Mouse (Mus musculus): ENCODE measurements around the gene Dsn1. TPM values are rescaled to one million over a fixed set of nuclear protein-coding genes. Genes with fewer than 3 reads are reported as not detected.

Dsn1 gene
- total RNA-seq, 2 experiments from 2014 or later, result 4.0 to 7.2 TPM

DNA sequence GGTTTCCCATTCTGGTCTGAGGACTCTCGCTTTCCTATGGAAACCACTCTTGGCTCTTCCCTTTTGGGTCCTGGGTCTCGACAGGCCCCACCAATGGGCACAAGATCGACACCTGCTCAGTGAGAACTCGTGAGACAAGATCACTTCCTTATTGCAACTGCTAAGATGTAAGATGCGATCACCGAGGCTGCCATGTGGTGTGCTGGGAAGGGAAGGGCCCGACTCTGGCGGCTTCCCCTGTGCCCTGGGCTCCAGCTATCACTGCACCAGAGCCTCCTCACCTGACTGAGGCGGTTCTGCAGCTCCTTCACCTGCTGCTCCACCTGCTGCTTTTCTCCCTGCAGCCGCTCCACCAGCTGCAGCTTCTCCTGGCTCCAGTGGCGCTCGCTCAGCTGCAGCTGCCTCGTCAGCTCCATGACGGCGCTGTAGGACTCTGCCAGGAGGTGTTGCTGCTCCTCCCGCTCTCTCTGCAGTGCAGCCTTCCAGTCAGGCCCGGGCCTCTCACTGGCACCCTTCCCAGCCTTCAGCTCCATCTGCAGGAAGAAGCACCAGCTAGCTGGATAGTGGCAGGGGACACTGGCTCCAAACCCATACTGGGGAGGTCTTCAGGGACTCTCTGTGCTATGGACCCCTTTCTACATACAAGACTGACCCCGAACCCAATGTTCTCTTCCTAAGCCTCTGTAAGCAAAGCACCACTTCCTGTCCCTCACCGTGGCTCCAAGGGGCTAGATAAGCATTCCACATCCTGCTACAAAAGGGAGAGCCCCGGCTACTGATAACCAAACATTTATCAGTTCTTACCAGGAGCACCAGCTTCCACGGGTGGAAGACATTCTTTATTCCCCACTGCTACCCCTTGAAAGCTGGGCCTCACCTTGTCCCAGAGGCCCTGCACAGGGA lies 20.4 kb upstream of the Dsn1 start:
- DNase-seq (ENCODE audit: extremely low spot score in 1 of 2, low spot score in 1 of 2), result peak in 1 of 2 experiments; percentile 49

DNA sequence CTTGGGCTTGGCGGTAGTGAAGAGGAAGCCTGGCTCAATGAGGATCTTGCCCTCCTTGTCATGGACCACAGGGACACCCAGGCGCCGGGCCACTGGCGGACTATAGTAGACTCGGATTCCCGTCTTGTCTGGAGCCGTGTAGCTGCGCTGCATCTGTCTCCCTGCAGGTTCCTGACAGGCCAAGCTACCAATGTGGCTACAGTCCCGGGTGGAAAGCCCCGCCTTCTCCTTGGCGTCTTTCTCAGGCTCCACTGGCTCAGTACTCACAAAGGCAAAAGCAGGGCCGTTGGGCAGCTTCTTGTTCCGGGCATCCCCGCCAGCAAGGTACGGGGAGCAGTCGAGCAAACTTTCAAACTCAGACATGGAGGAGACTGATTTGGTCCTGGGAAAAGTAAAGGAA lies 14.2 kb upstream of the Dsn1 start:
- no peak for DNase-seq (ENCODE audit: extremely low spot score in 1 of 2, low spot score in 1 of 2)

DNA sequence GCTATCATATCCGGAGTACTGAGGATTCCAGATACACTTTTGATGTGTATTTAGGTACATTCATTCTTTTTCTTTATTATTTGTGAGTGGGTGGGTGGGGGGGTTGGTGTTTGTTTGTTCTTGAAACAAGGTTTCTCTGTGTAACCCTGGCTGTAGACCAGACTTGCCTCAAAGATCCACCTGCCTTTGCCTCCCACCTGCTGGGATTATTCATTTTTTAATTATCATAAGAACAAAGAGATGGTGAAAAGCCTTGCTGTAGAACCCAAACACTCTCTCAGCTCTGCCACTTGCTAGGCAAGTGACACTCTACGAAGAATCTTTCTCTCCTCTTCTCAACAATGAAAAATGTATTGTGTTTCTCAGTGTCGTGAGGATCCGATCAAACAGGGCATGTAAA lies 12.3 kb upstream of the Dsn1 start:
- no peak for DNase-seq (ENCODE audit: extremely low spot score in 1 of 2, low spot score in 1 of 2)

DNA sequence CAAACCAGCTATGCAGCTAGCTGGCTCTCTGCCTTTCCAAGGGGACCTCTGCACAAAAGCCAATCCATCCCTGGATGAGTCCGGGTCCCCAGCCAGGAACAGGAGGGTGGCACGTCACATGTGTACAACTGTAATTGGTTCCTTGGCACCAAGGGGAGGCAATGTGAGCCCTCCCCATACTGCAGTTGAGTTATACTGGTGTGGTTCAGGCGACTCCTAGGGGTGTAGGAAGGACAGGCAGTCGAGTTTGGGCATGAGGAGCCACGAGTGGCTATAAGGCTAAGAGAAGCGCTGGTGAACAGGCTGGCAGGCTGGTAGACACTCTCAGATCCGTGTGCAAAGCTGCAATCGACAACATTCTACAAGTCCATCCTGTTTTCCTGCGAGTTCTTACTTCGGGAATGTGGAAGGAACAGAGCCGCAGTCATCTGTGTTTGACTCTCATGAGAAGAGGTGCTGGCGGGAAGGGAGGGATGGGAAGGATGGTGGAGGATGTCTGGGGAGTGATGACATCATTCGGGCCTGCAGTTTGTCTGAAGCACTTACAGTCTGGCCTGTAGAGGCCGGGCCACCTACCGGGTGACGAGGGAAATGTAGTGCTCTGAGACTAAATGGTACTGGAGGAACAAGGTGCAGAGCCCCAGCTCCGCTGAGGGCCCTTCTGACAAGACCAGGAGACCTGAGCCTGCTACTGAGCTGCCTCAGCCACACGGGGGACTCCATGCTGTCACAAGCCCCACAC lies 9.7 kb upstream of the Dsn1 start:
- no peak for DNase-seq (ENCODE audit: extremely low spot score in 1 of 2, low spot score in 1 of 2)

DNA sequence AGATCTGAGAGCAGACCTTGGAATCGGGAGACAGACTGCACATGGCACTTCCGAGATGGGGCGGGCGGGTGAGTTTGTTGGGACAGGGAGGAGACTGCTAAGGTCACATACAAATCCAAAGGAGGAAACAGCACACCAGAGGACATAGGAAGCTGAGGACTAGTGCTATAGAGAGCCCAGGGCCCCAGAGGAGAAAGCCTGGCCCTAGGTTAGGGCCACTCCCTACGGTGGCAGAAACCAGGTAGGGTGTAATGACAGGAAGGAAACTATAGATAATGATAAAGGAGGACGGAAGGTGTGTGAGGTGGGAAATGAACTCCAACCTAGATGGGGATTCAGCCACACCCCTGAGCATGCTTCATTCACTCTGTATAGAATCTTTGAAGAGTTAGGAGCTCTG lies 5.4 kb upstream of the Dsn1 start:
- DNase-seq (ENCODE audit: extremely low spot score in 1 of 2, low spot score in 1 of 2), result no peak

DNA sequence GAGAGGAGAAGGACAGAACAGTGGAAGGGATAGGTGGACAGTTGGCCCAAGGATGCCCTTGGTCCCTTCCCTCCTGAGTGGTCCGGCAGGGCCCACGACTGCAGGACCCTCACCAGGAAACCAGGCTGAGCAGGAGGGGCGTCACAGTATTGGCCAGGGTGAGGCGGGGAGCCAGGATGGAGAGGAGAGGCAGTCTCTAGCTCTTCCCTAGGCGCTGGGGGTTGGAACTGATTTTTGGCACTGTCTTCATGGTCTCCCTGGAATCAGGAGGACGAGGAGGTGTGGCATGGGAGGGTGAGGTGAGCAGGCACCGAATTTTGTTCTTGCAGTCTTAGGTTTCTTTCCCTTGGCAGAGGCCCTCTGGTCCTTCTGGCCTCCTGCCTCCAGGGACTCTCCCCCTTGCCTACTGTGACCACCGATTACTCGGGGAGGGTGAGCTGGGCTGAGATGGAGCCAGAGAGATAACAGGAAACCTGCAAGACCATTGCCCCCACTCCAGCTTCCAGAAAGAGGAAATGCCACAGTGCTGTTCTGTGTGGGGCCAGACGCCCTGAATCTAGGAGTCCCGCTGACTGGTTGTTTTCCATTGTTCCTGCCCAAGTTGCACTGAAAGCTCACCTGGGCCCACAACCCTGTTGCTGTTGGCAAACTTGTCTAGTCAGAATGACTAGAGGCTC lies 3.8 kb upstream of the Dsn1 start:
- DNase-seq (ENCODE audit: extremely low spot score in 1 of 2, low spot score in 1 of 2), result no peak

DNA sequence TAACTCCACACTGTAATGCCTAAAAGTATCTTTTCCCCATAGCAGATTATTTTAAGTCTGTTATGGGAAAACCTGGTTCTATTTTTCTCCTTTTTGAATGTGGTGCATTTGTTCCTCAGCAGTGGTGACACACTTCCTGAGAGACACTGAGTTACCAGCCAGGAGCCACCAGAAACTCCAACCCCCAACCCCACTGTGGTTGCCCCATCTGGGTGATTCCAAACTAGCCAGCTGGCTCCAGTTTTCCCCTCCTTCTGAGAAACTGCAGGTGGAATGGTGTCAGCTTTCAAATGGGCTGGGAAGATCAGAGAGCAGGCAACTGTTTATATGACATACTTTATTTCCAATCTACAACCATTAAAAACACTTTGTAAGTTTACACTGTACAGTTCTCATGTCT lies 3.2 kb upstream of the Dsn1 start:
- DNase-seq (ENCODE audit: extremely low spot score in 1 of 2, low spot score in 1 of 2), result no peak

DNA sequence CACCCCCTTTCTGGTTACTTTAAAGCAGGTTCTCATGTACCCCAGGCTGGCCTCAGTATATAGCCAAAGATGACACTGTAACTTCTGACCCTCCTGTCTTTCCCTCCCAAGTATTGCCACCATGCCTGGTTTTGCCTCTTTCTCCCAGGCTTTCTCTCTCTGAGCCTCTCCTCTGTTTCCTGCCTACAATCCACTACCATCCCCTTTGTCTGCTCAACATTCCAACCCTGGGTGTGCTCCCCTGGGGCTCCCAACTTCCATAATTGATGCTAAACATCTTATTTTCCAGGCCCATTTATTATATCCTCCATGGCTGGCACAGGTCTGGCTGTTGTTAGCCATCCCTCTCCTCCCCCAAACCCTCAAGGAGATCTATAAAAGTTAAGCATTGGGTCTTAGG lies 1.6 kb upstream of the Dsn1 start:
- no peak for DNase-seq (ENCODE audit: extremely low spot score in 1 of 2, low spot score in 1 of 2)

DNA sequence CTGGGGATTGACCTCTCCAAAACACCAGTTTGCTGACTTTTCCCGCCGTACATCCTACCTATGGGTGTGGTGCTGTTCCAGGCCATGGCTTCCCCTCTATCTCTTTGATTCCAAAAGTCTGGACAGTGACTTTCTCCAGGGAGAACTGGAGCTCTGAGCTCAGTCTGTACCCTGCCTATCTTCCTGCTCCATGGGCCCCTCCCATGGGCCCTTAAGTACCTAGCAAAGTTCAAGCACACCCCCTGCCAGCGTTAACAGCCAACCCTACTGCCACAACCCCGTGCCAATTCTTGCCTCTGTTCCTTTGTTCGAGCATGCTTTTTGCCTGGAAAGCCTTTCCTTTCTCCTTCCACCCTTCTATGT lies 261 bp upstream of the Dsn1 start:
- no peak for DNase-seq (ENCODE audit: extremely low spot score in 1 of 2, low spot score in 1 of 2)

DNA sequence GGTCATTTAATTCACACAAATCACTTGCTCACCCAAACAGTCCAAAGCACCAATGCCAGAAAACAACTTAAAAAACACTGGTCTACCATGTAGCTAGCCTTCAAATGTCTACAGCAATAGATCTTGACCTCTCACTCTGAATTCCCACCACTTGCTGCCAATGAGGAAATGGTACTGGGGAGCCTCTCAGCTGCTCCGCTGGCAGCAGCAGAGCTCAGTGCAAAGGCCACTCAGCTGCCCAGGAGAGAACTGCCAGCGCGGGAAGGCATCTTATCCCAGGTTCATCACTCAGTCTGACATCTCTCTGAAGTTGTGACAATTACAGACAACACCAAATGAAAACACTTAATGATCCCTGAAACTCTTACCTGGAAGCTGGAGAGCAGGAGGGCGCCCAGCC lies 4.6 kb downstream of the Dsn1 start:
- DNase-seq (ENCODE audit: extremely low spot score in 1 of 2, low spot score in 1 of 2), result no peak

DNA sequence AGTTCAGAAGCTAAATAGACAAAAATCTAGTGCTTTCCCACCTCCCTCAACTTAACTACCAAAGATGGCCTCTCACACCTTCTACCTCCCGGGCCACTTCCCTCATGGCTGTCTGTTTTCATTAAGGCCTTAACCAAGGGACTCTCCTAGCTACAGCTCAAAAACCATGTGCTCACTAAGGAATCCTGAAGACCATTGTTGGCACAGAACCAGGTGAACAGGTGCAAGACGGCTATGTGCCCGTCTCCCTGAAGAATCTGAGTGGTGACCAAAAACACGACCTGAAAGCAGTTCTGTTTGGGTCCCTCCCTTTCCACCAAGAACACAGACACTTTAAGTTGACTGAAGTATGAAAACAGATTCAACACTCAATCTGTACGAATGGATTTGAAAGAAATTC lies 8.7 kb downstream of the Dsn1 start:
- no peak for DNase-seq (ENCODE audit: extremely low spot score in 1 of 2, low spot score in 1 of 2)

DNA sequence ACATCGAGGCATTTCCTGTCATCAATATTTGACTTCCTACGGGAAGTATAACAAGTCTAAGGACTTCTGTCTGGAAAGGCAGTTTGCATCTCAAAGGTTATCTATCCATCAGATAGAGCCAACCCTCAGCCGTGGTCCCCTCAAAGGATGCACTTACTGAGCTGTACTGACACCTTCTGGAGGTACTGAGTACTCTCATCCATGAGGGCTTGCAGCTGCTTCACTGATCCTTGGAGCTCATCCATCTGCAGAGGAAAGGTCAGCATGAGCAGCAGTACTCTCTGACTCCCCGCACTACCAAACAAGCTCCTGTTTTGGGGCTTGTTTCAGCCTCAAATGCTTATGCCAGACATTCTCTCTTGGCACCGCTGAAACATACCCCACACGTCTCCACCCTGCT lies 10.4 kb downstream of the Dsn1 start:
- no peak for DNase-seq (ENCODE audit: extremely low spot score in 1 of 2, low spot score in 1 of 2)

DNA sequence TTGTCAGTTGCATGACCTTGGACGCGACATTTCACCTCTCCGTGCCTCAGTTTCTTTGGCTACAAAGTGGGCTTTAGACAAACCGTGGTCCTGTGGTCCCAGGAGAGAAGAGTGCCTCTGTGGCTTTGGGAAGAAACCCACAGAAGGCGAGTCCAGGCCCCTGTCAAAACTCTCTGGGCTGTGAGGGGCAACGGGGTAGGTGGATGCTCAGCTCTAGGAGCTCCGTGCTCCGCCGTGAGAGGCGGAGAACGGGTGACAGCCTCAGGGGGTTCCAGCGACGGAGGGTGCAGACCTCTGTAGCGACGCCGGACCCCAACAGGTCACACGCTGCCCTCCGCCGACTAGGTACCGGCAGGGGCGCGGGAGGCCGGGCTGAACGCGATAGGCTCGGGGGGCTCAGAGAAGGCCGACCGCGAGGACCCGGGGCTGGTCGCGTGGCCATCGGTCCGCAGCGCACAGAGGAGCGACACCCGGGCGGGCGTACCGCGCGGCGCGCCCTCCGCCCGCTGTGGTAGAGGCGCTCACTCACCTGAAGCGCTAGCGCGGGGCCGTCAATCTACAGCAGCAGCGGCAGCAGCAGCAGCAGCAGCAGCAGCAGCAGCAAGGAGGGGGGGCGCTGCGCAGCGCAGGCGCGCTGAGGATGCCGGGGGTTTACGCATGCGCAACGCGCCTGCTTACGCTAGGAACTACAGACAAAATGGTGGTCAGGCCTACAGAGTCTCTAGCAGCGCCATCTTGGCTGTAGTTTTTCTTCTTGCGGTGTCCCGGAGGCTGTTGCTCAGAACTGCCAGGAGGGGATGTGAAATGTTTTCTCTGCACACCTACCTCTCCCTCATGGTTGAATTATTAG lies 15.3 kb downstream of the Dsn1 start, which contains the start of gene Ndrg3:
Ndrg3 (minus strand) TSS at position 587 of the 850 bp plus-strand sequence.
- DNase-seq (ENCODE audit: extremely low spot score in 1 of 2, low spot score in 1 of 2), result peak; percentile 91 to 92

DNA sequence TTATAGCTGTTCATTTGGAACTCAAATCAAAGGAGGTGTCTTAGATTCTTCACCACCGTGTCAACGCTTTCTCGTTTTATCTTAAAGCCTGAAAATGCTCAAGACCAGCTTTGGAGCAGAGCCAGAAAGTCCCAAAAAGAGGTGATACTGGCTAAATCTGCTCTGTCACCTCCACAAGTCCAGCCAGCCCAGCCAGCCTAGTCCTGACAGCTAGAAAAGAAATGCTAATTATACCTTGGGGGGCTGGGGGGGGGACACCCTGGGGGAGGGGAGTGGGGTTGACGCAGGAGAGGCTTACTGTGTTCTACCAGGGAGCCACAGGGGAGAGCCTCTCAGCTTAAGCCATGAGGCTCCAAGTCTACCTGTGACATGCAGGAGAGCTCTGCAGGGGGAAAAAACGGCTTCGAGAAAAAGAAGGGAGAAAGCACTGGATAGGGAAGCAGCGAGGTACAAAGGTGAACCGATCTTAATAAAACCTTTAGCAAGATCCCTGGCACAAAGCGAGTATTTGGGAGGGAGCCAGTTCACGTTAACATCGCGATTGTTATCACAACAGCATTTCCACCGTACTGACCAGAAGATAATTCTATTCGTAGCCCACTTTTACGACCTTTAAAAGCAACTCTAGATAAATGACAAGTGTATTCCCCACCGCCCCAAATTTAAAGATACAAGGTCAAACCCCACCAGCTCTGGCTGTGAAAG lies 16.1 kb downstream of the Dsn1 start:
- no peak for DNase-seq (ENCODE audit: extremely low spot score in 1 of 2, low spot score in 1 of 2)

DNA sequence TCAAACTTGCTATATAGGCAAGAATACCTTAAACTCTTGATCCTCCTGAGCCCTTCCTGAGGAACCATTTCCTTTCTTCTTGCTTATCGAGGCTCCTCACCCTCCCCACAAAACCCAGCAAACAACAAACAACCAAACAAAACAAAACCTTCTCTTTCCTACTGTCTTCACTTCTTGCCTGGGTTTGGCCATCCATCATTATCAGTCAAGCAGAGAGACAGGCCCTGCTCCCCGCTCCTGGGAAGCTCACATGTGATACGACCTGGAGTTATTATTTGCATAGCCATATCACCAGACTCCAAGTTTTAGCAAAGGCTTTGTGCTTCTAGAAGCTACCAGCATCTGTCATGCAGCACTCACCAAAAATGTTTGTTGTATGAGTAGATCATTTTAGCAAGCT lies 19.6 kb downstream of the Dsn1 start:
- DNase-seq (ENCODE audit: extremely low spot score in 1 of 2, low spot score in 1 of 2), result no peak

DNA sequence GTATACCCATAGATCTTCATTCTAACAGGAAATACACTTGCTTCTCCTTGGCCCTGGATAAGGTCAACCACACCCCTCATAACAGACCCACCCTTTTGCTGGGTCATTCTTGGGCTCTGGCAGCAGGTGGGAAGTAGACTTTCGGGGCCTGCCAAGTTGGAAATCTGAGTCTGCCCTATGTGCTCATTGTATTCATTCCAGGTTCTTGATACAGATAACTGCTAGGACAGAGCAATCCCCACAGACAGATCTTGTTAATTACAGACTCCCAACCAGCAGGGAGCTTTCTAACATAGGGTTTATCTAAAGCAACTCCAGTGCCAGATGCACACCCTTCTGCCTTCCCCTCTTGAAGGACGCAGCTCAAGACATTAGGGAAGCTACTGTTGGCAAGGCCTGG lies 24.1 kb downstream of the Dsn1 start:
- no peak for DNase-seq (ENCODE audit: extremely low spot score in 1 of 2, low spot score in 1 of 2)

DNA sequence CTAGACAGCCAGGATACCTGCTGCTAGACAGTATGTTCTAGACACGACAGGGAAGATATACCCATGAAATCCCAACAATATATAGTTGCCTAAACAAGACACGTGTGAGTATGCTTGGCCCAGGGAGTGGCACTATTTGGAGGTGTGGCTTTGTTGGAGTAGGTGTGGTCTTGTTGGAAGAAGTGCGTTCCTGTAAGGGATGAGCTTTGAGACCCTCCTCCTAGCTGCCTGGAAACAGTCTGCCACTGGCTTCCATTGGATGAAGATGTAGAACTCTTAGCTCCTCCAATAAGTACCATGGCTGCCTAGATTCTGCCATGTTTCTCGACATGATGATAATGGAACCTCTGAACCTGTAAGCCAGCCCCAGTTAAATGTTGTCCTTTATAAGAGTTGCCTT lies 25.7 kb downstream of the Dsn1 start:
- DNase-seq (ENCODE audit: extremely low spot score in 1 of 2, low spot score in 1 of 2), result no peak

DNA sequence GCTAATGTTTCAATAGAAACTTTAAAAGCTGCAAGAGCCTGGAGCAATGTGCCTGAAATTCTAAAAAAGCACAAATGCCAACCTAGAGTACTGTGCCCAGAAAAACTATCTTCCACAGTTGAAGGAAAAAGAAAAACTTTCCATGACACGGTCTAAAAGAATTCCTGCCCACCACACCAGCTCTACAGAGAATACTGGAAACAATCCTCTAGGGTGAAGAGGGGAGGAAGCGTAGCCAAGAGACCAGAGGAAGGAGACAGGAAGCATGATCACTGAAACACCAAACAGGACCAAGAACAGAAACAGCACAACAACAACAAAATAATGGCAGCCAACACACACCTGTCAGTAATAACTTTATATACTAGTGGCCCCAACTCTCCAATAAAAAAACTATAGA lies 26.9 kb downstream of the Dsn1 start:
- DNase-seq (ENCODE audit: extremely low spot score in 1 of 2, low spot score in 1 of 2), result no peak

DNA sequence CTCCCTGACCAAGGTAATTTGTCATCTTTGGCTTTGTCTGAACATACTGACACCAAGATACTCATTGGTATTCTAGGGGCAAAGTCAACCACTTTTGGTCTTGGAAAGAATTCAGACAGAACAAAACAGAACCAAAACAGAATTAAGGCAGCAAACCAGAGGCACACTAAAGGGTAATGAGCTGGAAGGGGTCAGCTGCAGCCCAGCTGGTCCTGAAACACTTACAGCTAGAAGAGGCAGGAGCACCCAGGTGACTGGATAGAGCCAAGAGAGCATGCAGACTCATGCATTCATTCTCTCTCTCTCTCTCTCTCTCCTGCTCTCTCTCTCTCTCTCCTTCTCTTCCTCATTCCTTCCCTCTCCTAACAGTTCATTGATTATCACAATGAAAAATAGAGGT lies 30.2 kb downstream of the Dsn1 start:
- DNase-seq (ENCODE audit: extremely low spot score in 1 of 2, low spot score in 1 of 2), result no peak

DNA sequence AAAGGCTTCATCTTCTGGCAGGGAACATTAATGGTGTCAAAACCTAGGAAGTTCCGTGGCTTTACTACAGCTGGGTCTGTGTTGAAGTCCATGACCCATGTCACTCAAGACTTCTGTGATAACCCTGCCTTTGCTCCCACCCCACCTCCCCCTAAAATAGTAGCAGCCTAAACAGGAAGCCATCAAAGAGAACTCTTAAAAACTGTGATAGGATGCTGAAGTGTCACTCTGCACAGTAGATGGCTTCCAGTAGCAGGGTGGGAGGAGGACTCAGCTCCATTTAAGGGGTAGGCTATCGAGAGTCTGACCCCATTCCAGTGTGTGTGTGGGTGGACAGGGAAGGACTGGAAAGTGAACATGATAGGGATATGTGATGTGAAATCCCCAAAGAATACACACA lies 32.0 kb downstream of the Dsn1 start:
- no peak for DNase-seq (ENCODE audit: extremely low spot score in 1 of 2, low spot score in 1 of 2)
